Mouse (Mus musculus) granulocyte monocyte progenitor cell, adult 5-6 weeks (primary cell): ENCODE results near the gene Gm10073. TPM values are rescaled to one million over a fixed set of nuclear protein-coding genes. Genes with fewer than 3 reads are reported as not detected.
"Not testable (repeated sequence)": the region's sequence is repeated elsewhere in the genome, so short reads cannot be mapped to it uniquely, and the experiment has no call there.

ENCODE experiments used
- ATAC-seq: replicated peaks from 2 replicates; pipeline ENCODE4 v1.8.0; 2016; ENCODE audit warnings: mild to moderate bottlenecking, moderate TSS enrichment, inconsistent platforms; ENCODE audit not compliant: poor library complexity, severe bottlenecking
- total RNA-seq, 2 experiments: library from RNA; stranded (forward) in 1 of 2; stranded (reverse) in 1 of 2; fragments of 200-712, 200-1000 nt in 1 of 2; fragments of >200 nt in 1 of 2; fragmentation: Nextera tagmentation in 1 of 2; gene quantifications; 2 replicates each; pipeline ENCODE4 v1.2.3; 2014 to 2017

Gene Gm10073
- total RNA-seq (2014; fragmentation: Nextera tagmentation) (29.2 and 30.2 TPM in 2 replicates), total RNA-seq (2017) (8.2 and 10.8 TPM in 2 replicates)

DNA sequence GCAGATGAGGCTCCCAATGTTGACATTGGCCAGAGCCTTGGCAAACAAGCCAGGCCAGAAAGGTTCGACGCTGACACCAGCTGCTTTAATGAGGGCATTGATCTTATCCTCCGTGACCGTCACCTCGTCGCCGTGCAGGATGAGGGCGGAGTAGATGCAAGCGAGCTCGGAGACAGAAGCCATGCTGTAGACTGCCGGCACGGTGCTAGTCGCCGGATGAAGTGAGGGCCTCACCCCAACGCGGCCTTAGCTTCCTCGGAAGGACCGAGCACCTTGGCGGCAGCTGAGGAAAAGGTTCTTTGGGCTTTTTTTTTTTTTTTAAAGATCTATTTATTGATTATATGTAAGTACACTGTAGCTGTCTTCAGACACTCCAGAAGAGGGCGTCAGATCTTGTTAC is at the start of gene Gm10073:
Gm10073 (minus strand) TSS at position 294 of the 400 bp plus-strand sequence.
- ATAC-seq, result not testable (repeated sequence)

DNA sequence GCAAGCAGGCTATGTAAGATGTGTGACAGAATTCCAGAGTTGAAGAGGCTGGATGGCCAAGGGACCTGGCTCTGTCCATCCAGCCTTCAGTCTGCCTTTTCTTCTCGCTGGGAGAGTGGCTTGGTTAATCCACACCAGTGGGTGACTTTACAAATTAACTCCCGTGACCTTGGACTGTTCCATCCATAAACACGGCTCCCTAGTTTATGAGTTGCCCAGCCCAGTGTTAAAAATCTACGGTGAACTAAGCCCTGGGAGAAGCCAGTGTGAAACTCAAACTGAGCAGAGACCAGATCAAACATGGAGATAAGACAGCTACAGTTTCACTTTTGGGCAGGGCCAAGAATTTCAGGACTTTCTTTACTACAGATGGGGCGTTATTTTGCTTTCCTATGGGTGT is 49.8 kb upstream of the Gm10073 start:
- no peak for ATAC-seq

- ATAC-seq, result no peak
Measured at GRCm38 (mm10) chr8:106620488-106620887, 47.2 kb upstream of the Gm10073 start.

GRCm38 (mm10) chr8:106619549-106620245 is 46.4 kb upstream of the Gm10073 start:
- peak; percentile 30; the same call in 1 of the 2 replicates for ATAC-seq

DNA sequence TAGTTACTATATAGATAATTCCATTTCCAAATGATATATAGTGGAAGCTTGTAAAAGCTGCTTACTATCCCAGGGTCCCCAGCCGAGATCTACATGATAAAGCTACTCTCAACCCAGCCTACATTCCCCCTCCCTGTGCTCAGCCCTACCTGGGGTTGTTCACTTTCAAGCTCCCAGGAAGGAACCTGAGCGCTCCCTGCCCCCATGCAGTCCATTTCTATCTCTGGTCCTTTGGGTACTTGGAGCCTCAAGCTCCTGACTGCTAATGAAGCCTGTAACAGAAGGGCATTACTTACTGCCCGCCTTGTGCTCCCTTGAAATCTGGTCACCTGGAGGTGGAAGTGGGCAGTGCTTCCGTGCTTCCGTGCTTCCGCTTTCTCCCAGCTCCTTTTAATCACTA is 45.1 kb upstream of the Gm10073 start:
- no peak for ATAC-seq

- no peak for ATAC-seq
Measured at GRCm38 (mm10) chr8:106617865-106618264, 44.6 kb upstream of the Gm10073 start.

DNA sequence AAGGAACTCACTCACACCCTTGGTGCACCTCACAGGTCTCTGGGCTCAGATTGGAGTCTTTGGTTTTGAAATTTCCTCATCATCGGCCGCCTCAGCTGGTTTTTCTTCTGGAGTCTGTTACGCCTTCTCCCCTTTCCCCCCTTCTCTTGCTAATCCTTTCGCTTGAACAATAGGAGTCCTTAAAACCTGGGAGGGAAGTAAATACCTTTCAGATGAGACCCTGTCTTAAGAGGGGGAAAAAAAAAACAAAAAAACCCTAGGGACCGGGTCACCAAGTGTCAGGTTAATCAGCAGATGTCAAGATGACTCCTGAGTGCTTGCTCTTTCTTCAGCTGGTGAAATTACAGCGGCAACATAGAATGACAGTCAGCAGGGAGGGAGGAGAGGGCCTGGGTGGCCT is 43.9 kb upstream of the Gm10073 start:
- ATAC-seq, result no peak

- no peak for ATAC-seq
Measured at GRCm38 (mm10) chr8:106616679-106617078, 43.4 kb upstream of the Gm10073 start.

DNA sequence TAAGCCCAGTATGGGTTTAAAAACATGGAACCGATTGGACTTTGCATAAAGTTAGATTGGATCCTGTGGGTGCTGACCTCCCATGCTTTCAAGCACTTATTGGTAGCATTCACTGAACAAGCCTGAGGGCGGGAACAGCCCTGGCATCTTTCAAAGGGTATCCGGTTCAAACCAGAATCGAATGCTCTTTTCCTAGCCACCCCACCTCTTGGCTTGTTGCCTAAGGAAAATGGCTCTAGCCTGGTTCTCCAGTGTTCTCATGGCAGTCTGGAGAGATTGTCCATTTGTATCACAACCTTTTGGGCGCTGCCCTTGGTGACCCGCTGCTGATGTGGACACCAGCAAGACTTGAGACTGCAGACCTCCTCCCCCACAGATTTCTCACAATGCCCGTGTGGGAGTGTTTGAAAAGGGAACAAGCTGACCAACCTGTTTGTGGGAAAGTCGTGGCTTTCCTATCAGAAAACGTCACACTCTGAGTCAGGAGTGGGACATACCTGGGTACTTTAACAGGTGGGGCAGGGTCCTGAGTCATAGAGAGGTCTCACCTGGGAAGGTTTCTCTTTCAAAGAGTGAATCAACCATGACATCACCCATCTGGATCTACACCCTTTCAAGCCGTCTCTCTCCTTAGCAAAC is 42.5 kb upstream of the Gm10073 start:
- ATAC-seq, result no peak

DNA sequence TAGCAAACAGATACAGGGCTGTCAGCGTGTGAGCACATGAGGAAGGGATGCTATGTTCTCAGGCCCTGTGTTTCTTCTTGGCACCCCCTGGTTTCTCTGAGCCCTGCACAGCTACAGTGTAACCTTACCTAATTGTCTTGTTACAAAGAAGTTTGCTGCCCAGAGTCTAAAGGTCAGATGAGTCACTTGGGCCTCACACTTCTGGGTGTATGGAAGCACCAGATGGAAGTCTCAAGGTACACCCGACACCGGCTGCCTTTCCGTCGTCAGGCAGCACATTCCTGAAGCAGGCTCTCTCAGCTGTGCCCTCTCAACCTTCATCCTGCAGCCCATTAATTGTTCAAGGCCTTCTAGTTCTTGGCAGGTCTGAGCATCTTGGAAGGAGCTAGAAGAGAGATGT is 41.4 kb upstream of the Gm10073 start:
- ATAC-seq, result no peak

- peak; percentile 89 for ATAC-seq
Measured at GRCm38 (mm10) chr8:106612047-106612446, 38.8 kb upstream of the Gm10073 start.

- ATAC-seq, result peak; percentile 43
Measured at GRCm38 (mm10) chr8:106610958-106611640, 37.8 kb upstream of the Gm10073 start.

GRCm38 (mm10) chr8:106609076-106609903 is 36.0 kb upstream of the Gm10073 start:
- no peak for ATAC-seq

GRCm38 (mm10) chr8:106608425-106608824 is 35.2 kb upstream of the Gm10073 start:
- ATAC-seq, result no peak

DNA sequence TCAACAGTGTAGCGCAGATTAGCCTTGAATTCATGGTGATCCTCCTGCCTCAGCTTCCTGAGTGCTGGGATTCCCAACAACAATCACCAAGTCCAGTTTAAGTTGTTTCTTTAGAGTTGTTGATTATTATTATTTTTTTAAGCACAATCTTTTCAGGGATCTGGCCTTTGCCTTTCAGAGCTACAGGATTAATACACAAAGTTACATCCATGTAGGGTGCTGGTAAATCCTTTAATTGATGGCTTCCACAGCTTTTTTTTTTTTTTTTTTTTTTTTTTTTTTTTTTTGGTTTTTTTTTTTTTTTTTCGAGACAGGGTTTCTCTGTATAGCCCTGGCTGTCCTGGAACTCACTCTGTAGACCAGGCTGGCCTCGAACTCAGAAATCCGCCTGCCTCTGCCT is 34.5 kb upstream of the Gm10073 start:
- not testable (repeated sequence) for ATAC-seq

DNA sequence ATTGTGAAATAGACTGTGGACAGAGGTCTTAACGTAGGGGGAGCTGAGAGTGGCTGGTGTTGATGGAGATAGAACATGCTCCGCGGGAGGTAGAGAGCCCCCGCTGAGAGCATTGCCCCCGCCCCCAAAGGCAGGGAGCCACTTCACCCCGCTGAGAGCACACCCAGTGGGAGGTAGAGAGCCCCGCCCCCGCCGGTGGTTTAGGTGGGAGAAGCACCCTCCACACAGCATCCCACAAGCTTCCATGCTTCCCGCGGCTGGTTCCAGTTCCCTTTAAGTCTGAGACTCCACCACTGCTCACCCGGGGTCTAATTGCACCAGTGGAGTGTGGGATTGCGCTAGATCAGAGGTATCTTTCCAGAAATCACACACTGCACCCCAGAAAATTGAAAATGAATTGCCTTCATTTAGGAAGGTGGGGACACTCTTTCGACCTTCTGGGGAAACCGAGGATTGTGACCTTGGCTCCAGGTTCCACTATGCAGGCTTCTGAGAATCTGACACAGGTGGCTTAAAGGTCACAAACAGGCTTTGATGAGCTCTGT is 33.4 kb upstream of the Gm10073 start:
- ATAC-seq, result peak; percentile 44

GRCm38 (mm10) chr8:106606121-106606520 is 32.9 kb upstream of the Gm10073 start:
- ATAC-seq, result no peak

GRCm38 (mm10) chr8:106605657-106606056 is 32.4 kb upstream of the Gm10073 start:
- no peak for ATAC-seq

- no peak for ATAC-seq
Measured at GRCm38 (mm10) chr8:106603933-106604332, 30.7 kb upstream of the Gm10073 start.

- ATAC-seq, result peak; percentile 42
Measured at GRCm38 (mm10) chr8:106603131-106603819, 30.0 kb upstream of the Gm10073 start, which contains the start of gene Cdh1. Cdh1 (plus strand) TSS chr8:106603351.
